Mouse (Mus musculus): ENCODE measurements around the gene Kansl3.

DNA sequence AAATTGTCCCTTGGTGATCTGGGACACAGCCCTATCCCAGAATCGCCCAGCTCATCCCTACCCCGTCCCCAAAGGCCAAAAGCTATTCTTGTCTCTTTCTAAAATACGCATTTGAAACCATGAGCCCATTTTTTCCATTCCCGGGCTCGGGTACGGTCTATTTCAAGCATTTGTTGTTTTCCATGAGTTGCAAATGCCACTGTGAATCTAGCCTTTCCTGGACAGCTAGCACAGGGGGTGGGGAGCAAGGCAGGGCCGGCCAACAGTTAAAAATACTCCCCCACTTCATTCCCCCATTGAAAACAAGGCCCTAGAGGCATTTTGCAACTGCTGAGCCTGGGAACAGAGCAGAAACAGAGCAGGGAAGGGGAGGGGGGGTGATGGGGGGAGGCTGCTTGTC is 64.2 kb downstream of the Kansl3 start:
- TF ChIP-seq EP300 (optimal IDR thresholded peaks at IDR 0.05) (no peak), CTCF (IDR thresholded peaks at IDR 0.05; ENCODE audit: low read depth) (no peak)

Data from stomach, postnatal 0 days (tissue).